9 mouse cellular contexts compared by ENCODE assay signal in genomic region chr10:80302082-80302355, GRCm38 (mm10). TPM values are rescaled to one million over a fixed set of nuclear protein-coding genes. Genes with fewer than 3 reads are reported as not detected.
DNase-seq lines count a peak whose midpoint lies in the region; ATAC-seq and TF ChIP-seq lines count a peak whose summit lies in the region.
"Had no signal": no experiment of that assay in that cellular context is flagged by ENCODE, and none has a peak within 500 bp of the region (broad histone marks: within the 10 kb centered on the region; RNA-seq: fewer than 3 reads in every experiment).

No protein-coding gene starts in this region.

- H3K4me1 ChIP-seq in lung, embryonic 14.5 days (ENCODE audit: insufficient read depth): no peaks in the 10 kb centered on the region
- H3K4me1 ChIP-seq in intestine, embryonic 16.5 days (ENCODE audit: control insufficient read depth, insufficient read depth, low read length): peaks cover 7% of the 10 kb centered on the region
- peaks cover 4% of the 10 kb centered on the region; the same call in 1 of the 2 replicates for H3K4me1 ChIP-seq in stomach, embryonic 16.5 days (ENCODE audit: control insufficient read depth, insufficient read depth, low read length)

- H3K9ac ChIP-seq in lung, embryonic 14.5 days: no peak overlapping the region
- peak overlapping the region; percentile 27 for H3K9ac ChIP-seq in intestine, embryonic 16.5 days (ENCODE audit: low read depth, low read length)
- peak overlapping the region; percentile 40; the same call in 1 of the 2 replicates for H3K9ac ChIP-seq in stomach, embryonic 16.5 days (ENCODE audit: low read length)

- peak overlapping the region; percentile 20; the same call in 1 of the 2 replicates for H3K4me2 ChIP-seq in lung, embryonic 14.5 days
- no peak overlapping the region for H3K4me2 ChIP-seq in intestine, embryonic 16.5 days (ENCODE audit: low read depth, low read length)
- H3K4me2 ChIP-seq in stomach, embryonic 16.5 days (ENCODE audit: low read depth, low read length): no peak overlapping the region; the same call in 1 of the 2 replicates

- H3K27me3 ChIP-seq in lung, embryonic 14.5 days (ENCODE audit: insufficient read depth, low read length): peaks cover 75% of the 10 kb centered on the region
- peaks cover 57% of the 10 kb centered on the region for H3K27me3 ChIP-seq in intestine, embryonic 16.5 days (replicated peaks; ENCODE audit: control insufficient read depth, insufficient read depth, low read length)
- peaks cover 64% of the 10 kb centered on the region for H3K27me3 ChIP-seq in stomach, embryonic 16.5 days (ENCODE audit: control insufficient read depth, insufficient read depth, low read length)

- WGBS in lung, embryonic 14.5 days: 57% methylated on average over 5 of the region's 5 CpGs
- 64% methylated on average over 5 of the region's 5 CpGs for WGBS in intestine, embryonic 16.5 days
- 66% methylated on average over 5 of the region's 5 CpGs for WGBS in stomach, embryonic 16.5 days

- no peak overlapping the region for H3K27ac ChIP-seq in lung, embryonic 14.5 days (ENCODE audit: low read depth)
- no peak overlapping the region for H3K27ac ChIP-seq in intestine, embryonic 16.5 days (ENCODE audit: low read length)
- no peak overlapping the region for H3K27ac ChIP-seq in stomach, embryonic 16.5 days (ENCODE audit: low read length)

- DNase-seq in cerebellum, adult 11 months: peak; percentile 30
- no peak for DNase-seq in lung, embryonic 14.5 days
- DNase-seq in lung, adult 18-20 months: no peak
- DNase-seq in kidney, adult 11 months: no peak
- DNase-seq in kidney, postnatal 4 days: no peak

- no peak for ATAC-seq in cerebellum, adult (ENCODE audit: insufficient number of reproducible peaks, low FRiP score, low TSS enrichment)
- no peak for ATAC-seq in lung, embryonic 14.5 days (ENCODE audit: insufficient read depth)
- no peak for ATAC-seq in intestine, embryonic 16.5 days
- no peak for ATAC-seq in stomach, embryonic 16.5 days (ENCODE audit: insufficient read depth, low FRiP score)

- H3K4me3 ChIP-seq in lung, embryonic 14.5 days (ENCODE audit: low read depth, low read length): no peak overlapping the region
- H3K4me3 ChIP-seq in intestine, embryonic 16.5 days (ENCODE audit: low read length): no peak overlapping the region
- H3K4me3 ChIP-seq in stomach, embryonic 16.5 days (replicated peaks; ENCODE audit: low read length): no peak overlapping the region
- H3K4me3 ChIP-seq: erythroblast, embryonic 14.5 days had no signal

- H3K9me3 ChIP-seq in lung, embryonic 14.5 days (ENCODE audit: low read depth, low read length): no peaks in the 10 kb centered on the region
- no peaks in the 10 kb centered on the region for H3K9me3 ChIP-seq in intestine, embryonic 16.5 days (ENCODE audit: control insufficient read depth, low read length)
- no peaks in the 10 kb centered on the region for H3K9me3 ChIP-seq in stomach, embryonic 16.5 days (replicated peaks; ENCODE audit: control insufficient read depth, low read length)

- H3K36me3 ChIP-seq in lung, embryonic 14.5 days (ENCODE audit: insufficient read depth): no peaks in the 10 kb centered on the region
- H3K36me3 ChIP-seq in intestine, embryonic 16.5 days (ENCODE audit: control insufficient read depth, insufficient read depth, low read length): no peaks in the 10 kb centered on the region
- no peaks in the 10 kb centered on the region for H3K36me3 ChIP-seq in stomach, embryonic 16.5 days (ENCODE audit: control insufficient read depth, insufficient read depth, low read length)

- TF ChIP-seq CTCF in lung, embryonic 14.5 days (IDR thresholded peaks at IDR 0.05; ENCODE audit: low read depth): no peak

RNA-seq across cellular contexts. Expression of gene Apc2, which starts 6.2 kb away (rescaled TPM):
- polyA plus RNA-seq in lung, embryonic 14.5 days (2014; fragmentation: Nextera tagmentation; extraction: Ambion mirVana): 0.62 and 0.96 TPM in 2 replicates
- polyA plus RNA-seq in intestine, embryonic 16.5 days (2015; fragmentation: Nextera tagmentation; extraction: Ambion mirVana): 2.4 and 3.1 TPM in 2 replicates
- polyA plus RNA-seq in stomach, embryonic 16.5 days (2015; fragmentation: Nextera tagmentation; extraction: Ambion mirVana): 3.3 and 4.3 TPM in 2 replicates
- polyA plus RNA-seq: erythroblast, embryonic 14.5 days had no signal

RNA-seq across cellular contexts. Expression of gene Rps15, which starts 9.8 kb away (rescaled TPM):
- 1,192 and 1,202 TPM in 2 replicates for polyA plus RNA-seq in lung, embryonic 14.5 days (2014; fragmentation: Nextera tagmentation; extraction: Ambion mirVana)
- 894 and 922 TPM in 2 replicates for polyA plus RNA-seq in intestine, embryonic 16.5 days (2015; fragmentation: Nextera tagmentation; extraction: Ambion mirVana)
- 807 and 821 TPM in 2 replicates for polyA plus RNA-seq in stomach, embryonic 16.5 days (2015; fragmentation: Nextera tagmentation; extraction: Ambion mirVana)

RNA-seq across cellular contexts. Expression of gene 2310011J03Rik, which starts 18.3 kb away (rescaled TPM):
- polyA plus RNA-seq in lung, embryonic 14.5 days (2014; fragmentation: Nextera tagmentation; extraction: Ambion mirVana): 41.7 and 41.8 TPM in 2 replicates
- polyA plus RNA-seq in intestine, embryonic 16.5 days (2015; fragmentation: Nextera tagmentation; extraction: Ambion mirVana): 60.4 and 64.3 TPM in 2 replicates
- 46.6 and 48.1 TPM in 2 replicates for polyA plus RNA-seq in stomach, embryonic 16.5 days (2015; fragmentation: Nextera tagmentation; extraction: Ambion mirVana)

RNA-seq across cellular contexts. Expression of gene Pcsk4, which starts 27.3 kb away (rescaled TPM):
- polyA plus RNA-seq in lung, embryonic 14.5 days (2014; fragmentation: Nextera tagmentation; extraction: Ambion mirVana): 3.8 and 4.2 TPM in 2 replicates
- 10.8 and 12.9 TPM in 2 replicates for polyA plus RNA-seq in intestine, embryonic 16.5 days (2015; fragmentation: Nextera tagmentation; extraction: Ambion mirVana)
- polyA plus RNA-seq in stomach, embryonic 16.5 days (2015; fragmentation: Nextera tagmentation; extraction: Ambion mirVana): 3.7 and 4.4 TPM in 2 replicates

RNA-seq across cellular contexts. Expression of gene Reep6, which starts 27.7 kb away (rescaled TPM):
- 10.5 and 12.2 TPM in 2 replicates for polyA plus RNA-seq in lung, embryonic 14.5 days (2014; fragmentation: Nextera tagmentation; extraction: Ambion mirVana)
- polyA plus RNA-seq in intestine, embryonic 16.5 days (2015; fragmentation: Nextera tagmentation; extraction: Ambion mirVana): 255 and 314 TPM in 2 replicates
- 45.2 and 51.1 TPM in 2 replicates for polyA plus RNA-seq in stomach, embryonic 16.5 days (2015; fragmentation: Nextera tagmentation; extraction: Ambion mirVana)
